Mouse (Mus musculus): ENCODE measurements around the gene Vps4a.

- no peak for TF ChIP-seq GATA1 (IDR thresholded peaks at IDR 0.05; ENCODE audit: low read depth, low read length)
- no peak for TF ChIP-seq JUND (IDR thresholded peaks at IDR 0.05; ENCODE audit: low read depth, low read length)
- TF ChIP-seq POLR2A (IDR thresholded peaks at IDR 0.05; ENCODE audit: control insufficient read depth in 1 of 2, insufficient read depth in 1 of 2, low read depth in 1 of 2, low read length in 2 of 2, poor library complexity in 1 of 2) = no peak
- no peak for TF ChIP-seq EP300 (IDR thresholded peaks at IDR 0.05; ENCODE audit: low read depth in 1 of 2, low read length in 2 of 2)
- TF ChIP-seq CTCF (IDR thresholded peaks at IDR 0.05 in 2 of 3, conservative IDR thresholded peaks at IDR 0.05 in 1 of 3; ENCODE audit: control insufficient read depth in 1 of 3, insufficient read depth in 1 of 3, low read depth in 2 of 3, low read length in 3 of 3, poor library complexity in 1 of 3, severe bottlenecking in 1 of 3) = no peak
- no peak for TF ChIP-seq TCF12 (IDR thresholded peaks at IDR 0.05; ENCODE audit: low read depth, low read length)
- TF ChIP-seq SIN3A (IDR thresholded peaks at IDR 0.05; ENCODE audit: low read length) = no peak
- no peak for TF ChIP-seq ZMIZ1 (IDR thresholded peaks at IDR 0.05; ENCODE audit: low read depth, low read length)
Observed at GRCm38 (mm10) chr8:107029310-107029709, 1.7 kb upstream of the Vps4a start.

Measured in MEL (cell line).